Mouse (Mus musculus): Measurements from ENCODE around the gene Olfr476.

GRCm38 (mm10) chr7:107930146-107930545, 34.5 kb upstream of the Olfr476 start, which contains the start of gene Olfr473:
- TF ChIP-seq POLR2A (IDR thresholded peaks at IDR 0.05; ENCODE audit: control insufficient read depth, low read depth, low read length) (no peak), CTCF (IDR thresholded peaks at IDR 0.05; ENCODE audit: control insufficient read depth, insufficient read depth, insufficient replicate concordance, low read depth, low read length) (no peak)
